Mouse (Mus musculus) cerebellum, adult 11 months (tissue): Measurements from ENCODE around the gene Ms4a4a.
"Not testable (repeated sequence)": the region's sequence is repeated elsewhere in the genome, so short reads cannot be mapped to it uniquely, and the experiment has no call there.

Source experiments
- DNase-seq: peaks from one replicate; pipeline ENCODE4 v3.0.0; 2022

The Ms4a4a gene

DNA sequence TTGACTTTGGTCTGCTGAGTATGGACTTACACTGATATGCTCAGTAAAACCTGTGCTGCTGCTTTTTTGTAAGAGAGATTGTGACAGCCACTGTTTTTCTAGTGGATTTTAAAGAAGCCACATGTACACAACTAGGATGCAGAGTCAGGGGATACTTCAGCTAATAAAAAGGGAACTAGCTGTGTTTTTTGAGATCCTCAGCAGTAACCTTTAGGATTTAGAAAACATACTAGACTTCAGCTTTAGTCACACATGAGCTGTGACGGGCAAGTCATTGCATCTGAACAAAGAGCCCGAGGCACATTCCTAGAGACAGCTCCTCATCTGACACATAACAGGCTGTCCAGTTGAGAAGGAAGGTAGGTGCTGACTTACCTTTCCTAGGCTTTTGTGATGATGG lies at the start of gene Ms4a4a:
TSS of gene Ms4a4a (plus strand) at position 251 of the 400 bp plus-strand sequence.
- no peak for DNase-seq

DNA sequence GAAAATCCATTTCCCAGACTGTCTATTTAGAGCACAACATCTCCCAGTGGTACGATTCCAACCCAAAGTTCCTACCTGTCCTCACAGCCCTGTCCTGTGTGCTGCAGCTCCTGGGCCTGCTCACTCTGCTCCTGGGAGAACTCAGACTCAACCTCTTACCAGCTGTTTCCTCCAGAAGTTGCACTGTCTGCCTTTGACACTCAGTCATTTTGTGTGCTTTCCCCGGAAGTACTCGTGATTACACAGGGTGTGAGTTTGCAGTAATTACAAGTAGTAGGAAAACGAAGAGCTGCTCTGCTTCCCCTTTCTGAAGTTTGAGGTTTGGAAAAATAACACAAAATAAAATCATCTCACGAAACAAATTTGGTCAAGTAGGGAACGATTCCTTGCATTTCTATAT lies 39.4 kb upstream of the Ms4a4a start, which contains the start of gene Ms4a7:
TSS of gene Ms4a7 (minus strand) at position 215 of the 400 bp plus-strand sequence.
- no peak for DNase-seq

DNA sequence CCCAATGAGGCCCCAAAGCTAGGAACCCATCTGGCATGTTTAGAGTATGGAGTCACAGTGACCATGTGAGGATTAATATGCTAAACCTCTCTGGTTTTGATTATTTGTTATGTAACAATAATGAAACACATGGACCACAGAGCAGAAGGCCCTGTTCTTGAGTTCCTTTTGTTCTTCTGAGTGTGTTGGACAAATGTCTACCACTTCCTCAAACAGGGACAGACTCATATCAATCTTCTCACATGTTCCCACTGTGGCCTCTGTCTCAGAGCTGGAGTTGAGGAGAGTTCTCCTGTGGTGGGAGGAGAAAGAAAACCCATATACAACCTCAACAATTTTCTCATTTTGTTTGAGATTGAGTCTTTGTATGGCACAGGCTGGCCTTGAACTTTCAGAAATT lies 32.2 kb upstream of the Ms4a4a start:
- no peak for DNase-seq

DNA sequence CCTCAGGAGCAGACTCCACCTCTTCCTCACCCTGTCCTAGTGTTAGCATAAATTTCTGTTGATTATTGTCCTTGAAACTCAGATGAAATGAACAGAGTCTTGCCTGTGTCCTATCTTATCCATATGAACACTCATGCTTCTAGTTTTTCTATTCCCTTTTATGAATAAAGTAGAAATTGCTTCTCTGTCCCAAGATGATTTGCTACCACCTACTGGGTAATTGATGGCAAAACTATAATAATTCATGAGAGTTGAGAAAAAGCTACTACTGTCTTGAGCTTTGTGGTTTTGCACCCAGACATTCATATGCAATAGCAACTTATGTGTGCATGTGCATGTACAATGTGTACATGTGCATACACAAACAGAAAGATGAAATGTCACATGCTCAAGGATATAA lies 31.3 kb upstream of the Ms4a4a start:
- no peak for DNase-seq

DNA sequence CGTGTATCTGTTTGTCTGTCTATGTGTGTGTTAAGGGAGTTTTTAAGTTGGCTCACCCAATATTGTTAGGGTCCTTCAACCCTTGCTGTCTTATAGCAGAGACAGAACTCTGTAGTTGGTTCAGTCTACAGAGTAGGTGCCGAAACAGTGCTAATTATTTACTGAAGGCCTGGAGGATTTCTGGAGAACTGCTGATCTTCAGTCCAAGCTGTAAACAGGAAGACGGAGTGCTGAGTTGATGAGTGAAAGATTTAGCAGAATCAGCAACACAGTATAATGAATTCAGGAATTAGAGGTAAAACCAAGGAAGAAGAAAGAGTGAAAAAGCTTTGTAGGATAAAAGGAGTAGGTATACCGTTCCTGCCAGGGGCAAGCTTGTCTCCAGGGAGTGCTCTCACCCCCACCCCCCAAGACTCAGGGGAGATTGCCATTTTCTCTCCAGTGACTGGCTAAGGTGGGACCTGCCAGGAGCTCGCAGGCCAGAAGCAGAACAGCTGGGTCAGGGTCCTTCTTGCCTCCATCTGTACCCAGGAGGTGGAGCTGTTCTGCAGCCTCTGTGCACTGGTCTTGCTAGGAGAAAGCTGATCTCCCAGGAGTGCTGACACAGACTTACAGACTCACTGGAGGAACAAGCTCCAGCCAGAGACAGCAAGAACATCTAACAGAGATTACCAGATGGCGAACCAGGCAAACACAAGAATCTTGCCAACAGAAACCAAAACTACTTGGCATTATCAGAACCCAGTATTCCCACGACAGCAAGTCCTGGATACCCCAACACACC lies 25.4 kb upstream of the Ms4a4a start:
- DNase-seq, result no peak

DNA sequence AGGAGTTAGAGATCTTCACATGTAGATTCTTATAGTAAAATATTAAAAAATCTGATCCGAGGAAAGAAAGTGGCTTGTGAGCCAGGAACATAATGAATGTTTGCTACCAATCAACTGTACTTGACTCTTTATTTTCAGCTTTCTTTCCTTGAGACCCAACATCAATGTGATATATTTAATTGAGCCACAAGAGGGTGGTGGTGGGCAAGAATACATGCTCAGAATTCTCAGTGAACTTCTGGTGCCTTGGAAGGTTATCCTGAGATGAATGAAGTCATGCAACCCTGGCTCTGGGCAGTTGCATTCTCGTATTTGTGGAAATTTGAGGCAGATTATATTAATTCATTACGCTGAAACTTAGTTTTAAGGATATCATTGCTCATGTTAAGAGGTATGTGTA lies 23.4 kb upstream of the Ms4a4a start:
- DNase-seq, result no peak

DNA sequence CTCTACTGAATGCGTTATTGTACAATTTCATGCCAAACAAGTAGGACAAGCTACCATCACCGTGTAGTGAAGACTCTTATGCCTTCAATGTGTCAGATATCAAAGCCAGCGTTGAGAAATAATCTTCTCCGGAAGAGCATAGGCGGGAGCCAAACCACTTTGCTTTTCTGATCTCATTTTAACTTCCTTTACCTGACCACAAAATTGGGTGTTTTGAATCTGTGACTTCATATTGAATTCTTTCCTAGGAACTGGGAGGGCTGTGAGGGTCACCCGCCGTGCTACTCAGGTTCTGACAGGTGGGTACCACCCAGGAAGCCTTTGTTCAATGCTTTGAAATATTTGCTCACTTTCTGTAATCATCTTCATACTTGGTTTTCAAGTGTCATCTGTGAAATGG lies 19.6 kb upstream of the Ms4a4a start:
- DNase-seq, result no peak

DNA sequence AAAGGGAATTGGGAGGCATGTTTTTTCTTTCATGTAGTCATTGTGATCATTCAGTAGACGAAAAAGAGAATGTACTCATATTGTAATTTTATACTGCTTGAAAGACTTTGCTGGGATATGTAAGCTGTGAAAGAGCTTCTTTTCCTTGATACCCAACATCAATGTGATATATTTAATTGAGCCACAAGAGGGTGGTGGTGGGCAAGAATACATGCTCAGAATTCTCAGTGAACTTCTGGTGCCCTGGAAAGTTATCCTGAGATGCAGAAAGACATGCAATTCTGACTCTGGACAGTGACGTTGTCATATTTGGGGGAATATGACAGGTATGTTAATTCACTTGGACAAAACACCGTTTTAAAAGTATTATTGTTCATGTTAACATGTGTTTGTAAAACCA lies 15.2 kb upstream of the Ms4a4a start:
- DNase-seq, result no peak

DNA sequence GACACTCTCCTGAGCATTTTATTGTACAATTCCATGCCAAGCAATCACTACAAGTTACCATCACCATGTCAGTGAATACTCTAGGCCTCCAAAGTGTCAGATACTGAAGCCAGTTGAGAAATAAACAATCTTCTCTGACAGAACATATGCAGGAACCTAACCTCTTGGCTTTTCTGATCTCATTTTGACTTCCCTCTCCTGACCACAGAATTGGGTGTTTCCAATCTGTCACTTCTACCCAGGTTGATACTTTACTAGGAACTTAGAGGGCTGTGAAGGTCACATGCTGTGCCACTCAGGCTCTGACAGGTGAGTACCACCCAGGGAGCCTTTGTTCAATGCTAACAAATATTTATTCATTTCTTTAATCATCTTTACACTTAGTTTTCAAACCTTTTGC lies 13.3 kb upstream of the Ms4a4a start:
- DNase-seq, result no peak

DNA sequence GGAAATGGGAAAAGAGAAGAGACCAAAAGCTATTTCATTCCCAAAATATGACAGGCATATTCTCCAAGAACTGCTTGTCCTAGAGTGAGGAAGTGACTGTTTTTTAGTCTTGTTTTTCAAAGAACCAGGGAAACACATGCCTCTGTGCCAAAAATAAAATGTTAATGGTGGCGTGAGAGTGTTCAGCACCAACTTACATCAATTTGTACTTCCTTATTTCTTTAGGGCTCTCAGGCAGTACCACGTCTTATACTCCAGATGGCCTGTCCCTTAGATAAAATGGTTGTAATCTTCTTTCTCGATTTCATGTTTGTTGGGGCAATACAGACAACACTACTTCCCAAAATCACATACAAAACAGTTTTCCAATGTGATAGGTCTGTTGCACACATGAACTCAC lies 7.0 kb upstream of the Ms4a4a start:
- DNase-seq, result no peak

DNA sequence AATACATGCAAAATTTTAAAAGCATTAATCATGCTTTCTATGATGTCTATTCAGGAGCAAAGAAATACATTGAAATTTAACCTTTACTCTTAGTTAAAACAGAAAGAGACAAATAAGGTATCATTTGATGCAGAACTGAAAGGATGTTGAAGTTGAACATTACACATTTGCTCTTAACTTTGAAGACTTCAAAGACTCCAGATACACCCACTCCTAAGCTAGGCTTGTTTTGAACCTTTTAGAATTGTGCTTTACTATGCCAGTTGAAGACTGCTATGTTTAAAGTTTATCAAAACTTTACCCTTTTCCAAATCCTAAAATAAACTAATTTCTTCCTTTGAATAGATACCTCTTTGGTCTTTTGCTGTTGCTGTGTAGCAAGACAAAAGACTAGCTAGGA lies 4.1 kb upstream of the Ms4a4a start:
- no peak for DNase-seq

DNA sequence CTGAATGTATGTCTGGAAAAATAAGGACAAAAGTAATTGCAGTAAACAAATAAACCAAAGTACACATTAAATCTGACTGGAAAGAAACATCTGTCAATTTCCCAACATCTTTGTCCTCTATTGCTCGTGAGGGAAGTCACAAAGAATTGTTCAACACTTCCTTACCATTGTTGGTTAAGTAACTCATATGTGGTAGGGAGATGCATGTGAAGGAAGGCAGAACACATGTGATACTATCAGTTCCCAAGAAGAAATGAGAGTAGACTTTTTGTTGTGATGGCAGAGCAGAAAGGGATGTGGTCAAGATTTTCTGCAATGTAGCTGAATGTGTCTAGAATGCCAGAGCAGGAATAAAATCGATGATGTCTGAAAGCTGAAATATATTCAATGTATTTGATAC lies 1.1 kb downstream of the Ms4a4a start:
- DNase-seq, result no peak

DNA sequence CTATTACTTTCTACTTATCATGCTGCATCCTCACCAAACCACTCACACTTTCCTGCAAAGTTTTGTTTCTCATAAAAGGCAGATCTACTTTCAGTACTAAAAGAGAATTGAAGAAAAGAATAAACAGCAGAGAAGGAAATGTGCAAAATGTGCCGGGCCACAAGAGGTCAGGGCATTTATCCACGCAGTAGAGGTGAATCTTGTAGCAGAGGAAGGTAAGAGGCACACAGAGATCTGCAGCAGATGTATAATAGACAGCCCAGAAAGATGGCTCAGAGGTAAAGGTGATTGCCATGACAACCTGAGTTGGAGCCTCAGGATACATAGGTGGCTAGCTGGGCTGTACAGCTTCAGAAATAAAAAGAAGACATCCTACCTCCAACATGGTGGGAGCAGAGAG lies 11.8 kb downstream of the Ms4a4a start:
- no peak for DNase-seq

DNA sequence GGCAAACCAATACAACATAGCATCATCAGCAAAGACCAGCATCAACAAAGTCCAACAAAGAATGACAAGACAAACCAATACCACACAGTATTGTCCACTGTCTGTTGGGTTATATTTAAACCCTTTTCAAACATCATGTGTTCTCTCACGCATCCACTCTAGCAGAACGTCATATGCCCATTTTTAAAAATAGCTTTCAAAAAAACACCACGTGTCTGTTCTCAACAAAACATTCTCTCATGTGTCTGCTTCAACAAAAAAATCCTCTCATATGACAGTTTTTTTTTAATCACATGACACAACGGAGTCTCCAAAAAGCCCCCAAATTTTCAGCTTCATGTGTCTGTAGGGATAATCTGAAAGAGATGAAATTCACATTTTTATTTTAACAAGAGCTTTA lies 12.4 kb downstream of the Ms4a4a start:
- DNase-seq, result no peak

DNA sequence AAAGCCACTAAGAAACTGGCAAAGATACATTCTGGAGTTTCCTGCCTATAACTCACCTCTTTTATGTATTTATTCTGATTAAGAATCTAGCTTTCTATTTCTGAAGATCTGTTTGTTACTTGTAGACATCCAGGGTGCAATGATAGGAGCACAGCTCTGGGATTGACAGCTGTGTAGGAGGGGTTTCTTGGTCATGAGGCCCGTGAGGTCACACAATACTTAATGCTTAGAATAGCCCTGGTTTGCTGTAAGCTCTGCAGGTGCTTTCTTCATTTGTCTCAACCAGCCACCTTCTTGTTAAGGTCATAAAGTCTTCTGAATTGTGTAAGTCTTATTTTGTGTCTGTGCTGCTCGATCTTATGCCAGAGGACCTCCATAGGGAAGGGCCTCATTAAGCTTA lies 13.6 kb downstream of the Ms4a4a start:
- DNase-seq, result no peak

DNA sequence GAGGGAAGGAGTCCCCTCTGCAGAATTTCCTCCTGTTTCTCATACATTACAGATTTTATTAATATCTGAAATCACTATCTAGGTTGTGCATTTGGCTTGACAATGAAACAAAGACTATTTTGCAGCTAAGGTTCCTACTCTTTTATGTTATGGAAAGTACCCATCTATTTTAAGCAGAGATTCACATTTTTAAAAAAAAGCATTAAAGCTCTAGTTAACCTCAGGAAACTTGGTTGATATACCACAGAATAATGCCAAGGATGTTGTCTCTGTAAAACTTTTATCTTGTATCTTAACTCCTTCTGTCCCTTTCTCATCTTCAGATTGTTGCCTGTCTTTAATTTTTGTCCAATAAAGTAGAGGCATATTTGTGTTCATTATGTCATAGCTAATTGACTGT lies 20.4 kb downstream of the Ms4a4a start:
- DNase-seq, result no peak

DNA sequence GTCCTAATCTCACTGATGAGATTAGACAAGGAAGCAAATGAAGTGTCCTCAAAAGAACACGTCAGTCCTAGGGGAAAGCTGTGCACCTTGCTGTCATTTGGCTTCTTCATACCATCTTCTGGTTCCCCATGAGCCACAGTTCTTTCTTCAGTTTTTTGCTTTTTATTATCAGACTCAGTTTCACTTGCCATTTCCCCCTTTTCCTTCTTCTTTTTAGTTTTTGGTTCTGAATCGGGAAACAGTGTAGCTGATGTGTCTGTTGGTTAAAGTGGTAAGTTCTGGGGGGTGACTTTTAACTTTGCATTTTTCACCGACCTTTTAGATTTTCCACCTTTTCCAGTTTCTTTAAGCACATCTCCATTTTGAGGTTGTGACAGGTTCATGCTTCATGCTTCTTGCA lies 29.2 kb downstream of the Ms4a4a start, which contains the start of gene Ms4a4c:
TSS of gene Ms4a4c (plus strand) at position 244 of the 400 bp plus-strand sequence.
- DNase-seq, result no peak

DNA sequence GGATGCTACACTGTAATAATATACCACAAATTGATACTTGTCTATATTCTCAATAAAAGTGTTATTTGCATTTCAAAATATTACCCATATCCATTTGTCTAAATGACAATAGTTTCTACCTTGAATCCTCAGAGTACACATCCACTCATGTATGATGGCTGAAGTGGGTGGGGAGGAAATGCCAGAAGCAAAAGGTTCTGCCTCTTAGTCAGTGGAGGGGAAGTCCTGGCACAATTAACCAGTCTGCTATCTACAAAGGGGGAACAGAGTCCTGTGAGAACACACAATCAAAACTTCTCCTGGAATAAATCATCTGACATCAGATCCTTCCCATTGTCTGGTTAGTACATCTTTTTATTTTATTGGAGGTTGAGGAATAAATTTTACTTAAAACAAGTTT lies 32.1 kb downstream of the Ms4a4a start:
- DNase-seq, result no peak

DNA sequence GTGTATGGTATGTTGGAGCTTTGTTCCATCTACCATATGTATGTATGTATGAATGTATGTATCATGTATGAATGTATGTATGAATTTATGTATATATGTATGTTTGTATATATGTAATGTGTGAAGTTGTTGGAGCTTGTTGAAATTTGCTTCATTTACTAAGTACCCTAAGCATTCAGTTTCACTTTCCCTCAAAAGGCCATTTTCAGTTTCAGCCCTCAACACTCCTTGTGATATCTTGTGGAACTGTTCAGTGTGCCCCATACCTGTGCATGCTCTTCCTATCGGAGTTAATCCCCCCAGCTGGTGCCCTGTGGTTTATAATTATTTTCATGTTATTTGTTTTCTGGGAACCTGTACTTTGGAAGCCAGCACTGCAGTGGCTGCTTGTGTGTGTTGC lies 33.3 kb downstream of the Ms4a4a start:
- DNase-seq, result no peak

DNA sequence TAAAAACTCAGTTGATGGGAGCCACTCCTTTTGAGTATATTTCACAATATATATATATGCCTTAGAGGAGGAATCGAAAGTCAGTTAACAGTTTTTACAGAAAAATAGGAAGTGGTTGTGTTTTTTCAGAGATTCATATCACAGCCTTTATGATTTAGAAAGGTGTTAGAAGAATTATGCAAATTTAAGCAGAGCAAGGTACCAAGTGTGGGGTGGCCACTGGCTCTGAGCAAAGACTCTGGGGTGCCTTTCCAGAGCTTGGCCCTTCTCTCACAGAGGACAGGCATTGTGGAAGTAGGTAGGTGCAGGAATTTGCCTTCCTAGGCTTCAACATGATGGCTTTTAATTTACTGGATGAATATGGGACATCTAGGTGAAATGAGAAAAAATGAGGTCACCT lies 36.3 kb downstream of the Ms4a4a start:
- no peak for DNase-seq

DNA sequence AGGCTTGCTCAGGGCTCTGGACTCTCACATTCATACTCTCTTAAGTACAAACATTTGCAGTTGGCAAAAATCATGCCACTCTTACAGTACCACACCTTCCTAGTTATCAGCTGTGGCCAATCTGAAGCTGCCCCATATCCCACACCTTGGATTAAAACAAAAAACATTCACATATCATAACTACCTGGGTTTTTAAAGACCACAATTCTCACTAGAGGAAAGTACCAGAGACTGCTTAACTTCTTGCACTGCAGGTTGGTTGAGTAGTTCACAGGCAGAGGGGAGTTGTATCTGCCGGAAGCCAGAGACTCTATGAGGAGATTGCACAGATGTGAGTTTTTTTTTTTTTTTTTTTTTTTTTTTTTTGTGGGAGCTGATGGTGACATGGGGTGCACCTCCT lies 38.8 kb downstream of the Ms4a4a start:
- DNase-seq, result no peak

DNA sequence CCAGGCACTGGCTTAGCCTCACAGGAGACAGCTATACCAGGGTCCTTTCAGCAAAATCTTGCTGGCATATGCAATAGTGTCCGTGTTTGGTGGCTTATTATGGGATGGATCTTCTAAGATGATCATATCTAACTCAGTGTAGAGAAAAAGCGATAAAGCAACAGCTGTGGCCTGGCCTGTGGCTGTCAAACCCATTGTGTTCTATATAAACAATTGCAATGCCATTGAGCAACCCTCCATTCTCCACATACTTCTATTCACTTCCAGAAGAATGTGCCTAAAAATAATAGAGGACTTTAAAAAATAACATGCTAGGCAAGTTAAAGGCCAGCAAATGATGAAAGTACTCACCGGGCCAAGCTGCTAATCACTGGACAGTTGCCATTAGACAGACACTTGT lies 40.3 kb downstream of the Ms4a4a start:
- DNase-seq, result no peak

DNA sequence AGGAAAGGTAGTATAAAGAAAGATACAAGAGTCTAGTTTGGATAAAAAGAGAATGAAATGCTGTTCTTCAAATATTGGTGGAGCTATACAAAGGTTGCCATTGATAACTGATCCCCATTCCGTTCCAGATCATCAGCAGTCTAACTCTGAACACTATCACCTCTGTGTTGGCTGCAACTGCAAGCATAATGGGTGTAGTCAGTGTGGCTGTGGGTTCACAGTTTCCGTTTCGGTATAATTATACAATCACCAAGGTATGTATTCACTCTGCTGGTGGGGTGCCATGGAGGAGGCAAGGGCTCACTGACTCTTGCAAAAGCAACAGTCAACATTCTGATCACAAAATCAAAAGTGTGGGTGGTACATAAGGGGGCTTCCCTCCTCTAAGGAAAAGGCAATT lies 43.5 kb downstream of the Ms4a4a start:
- not testable (repeated sequence) for DNase-seq

DNA sequence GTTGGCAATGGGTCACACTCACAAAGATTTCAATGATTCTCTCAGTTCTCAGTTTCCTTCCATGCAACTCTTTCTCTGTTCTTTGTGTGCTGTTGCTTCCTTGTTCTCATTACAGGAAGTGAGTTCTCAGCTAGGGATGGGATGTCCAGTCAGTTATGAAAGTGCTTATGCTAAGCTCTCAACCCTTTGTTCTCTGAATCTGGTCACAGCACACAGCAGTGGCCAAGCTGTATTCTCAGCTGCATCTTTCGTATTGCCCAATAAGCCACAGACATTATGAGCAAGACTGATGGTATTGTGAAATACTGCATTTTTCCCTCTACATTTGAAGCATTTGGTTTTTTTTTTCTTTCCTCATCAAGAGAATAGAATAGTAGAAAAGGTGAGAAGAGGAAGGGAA lies 55.9 kb downstream of the Ms4a4a start:
- not testable (repeated sequence) for DNase-seq
